Mouse (Mus musculus) T-helper 2 cell (primary cell): ENCODE data around the gene Foxo1.

Experiments used
- in situ Hi-C: fragments of 300-600 bp; cut with MboI, MseI; formaldehyde crosslinking; loops from one replicate; pipeline ENCODE4 v1.15.1; 2025; ENCODE audit warnings: high pct_unique_total_duplicates

The Foxo1 gene

GRCm38 (mm10) chr3:52303301-52303700 is 35.2 kb downstream of the Foxo1 start:
- in situ Hi-C loops = no loop called here

GRCm38 (mm10) chr3:52308586-52309321 is 40.6 kb downstream of the Foxo1 start:
- in situ Hi-C loops = no loop called here

- in situ Hi-C loops = no loop called here
Measured at GRCm38 (mm10) chr3:52320516-52321270, 52.6 kb downstream of the Foxo1 start.

GRCm38 (mm10) chr3:52322401-52323385 is 54.6 kb downstream of the Foxo1 start:
- in situ Hi-C loops = no loop called here

- in situ Hi-C loops = no loop called here
Measured at GRCm38 (mm10) chr3:52325006-52325405, 56.9 kb downstream of the Foxo1 start.

GRCm38 (mm10) chr3:52326687-52327086 is 58.6 kb downstream of the Foxo1 start:
- in situ Hi-C loops = no loop called here

- in situ Hi-C loops = no loop called here
Measured at GRCm38 (mm10) chr3:52327146-52327545, 59.0 kb downstream of the Foxo1 start.

GRCm38 (mm10) chr3:52331709-52332108 is 63.6 kb downstream of the Foxo1 start:
- in situ Hi-C loops = no loop called here

GRCm38 (mm10) chr3:52338761-52339160 is 70.6 kb downstream of the Foxo1 start:
- in situ Hi-C loops = no loop called here

- in situ Hi-C loops = no loop called here
Measured at GRCm38 (mm10) chr3:52340336-52341034, 72.3 kb downstream of the Foxo1 start.

GRCm38 (mm10) chr3:52342226-52342625 is 74.1 kb downstream of the Foxo1 start:
- in situ Hi-C loops = no loop called here

- in situ Hi-C loops = no loop called here
Measured at GRCm38 (mm10) chr3:52342801-52343200, 74.7 kb downstream of the Foxo1 start.

- in situ Hi-C loops = no loop called here
Measured at GRCm38 (mm10) chr3:52343270-52344070, 75.3 kb downstream of the Foxo1 start.

GRCm38 (mm10) chr3:52345881-52346280 is 77.7 kb downstream of the Foxo1 start:
- in situ Hi-C loops = no loop called here

- in situ Hi-C loops = no loop called here
Measured at GRCm38 (mm10) chr3:52346986-52347710, 79.0 kb downstream of the Foxo1 start.

- in situ Hi-C loops = no loop called here
Measured at GRCm38 (mm10) chr3:52347980-52348622, 80.0 kb downstream of the Foxo1 start.

GRCm38 (mm10) chr3:52350636-52351035 is 82.5 kb downstream of the Foxo1 start:
- in situ Hi-C loops = no loop called here

- in situ Hi-C loops = no loop called here
Measured at GRCm38 (mm10) chr3:52351901-52352300, 83.8 kb downstream of the Foxo1 start.

- in situ Hi-C loops = no loop called here
Measured at GRCm38 (mm10) chr3:52354203-52354602, 86.1 kb downstream of the Foxo1 start.
